Mouse (Mus musculus): Measurements from ENCODE around the gene Wbp11. TPM values are rescaled to one million over a fixed set of nuclear protein-coding genes. Genes with fewer than 3 reads are reported as not detected.
A peak's percentile ranks its signal among the peaks of the same experiment; 100 is the strongest.

Wbp11 gene
- 10 to 100 TPM; 89.9 to 90.8 TPM for total RNA-seq (2021)

DNA sequence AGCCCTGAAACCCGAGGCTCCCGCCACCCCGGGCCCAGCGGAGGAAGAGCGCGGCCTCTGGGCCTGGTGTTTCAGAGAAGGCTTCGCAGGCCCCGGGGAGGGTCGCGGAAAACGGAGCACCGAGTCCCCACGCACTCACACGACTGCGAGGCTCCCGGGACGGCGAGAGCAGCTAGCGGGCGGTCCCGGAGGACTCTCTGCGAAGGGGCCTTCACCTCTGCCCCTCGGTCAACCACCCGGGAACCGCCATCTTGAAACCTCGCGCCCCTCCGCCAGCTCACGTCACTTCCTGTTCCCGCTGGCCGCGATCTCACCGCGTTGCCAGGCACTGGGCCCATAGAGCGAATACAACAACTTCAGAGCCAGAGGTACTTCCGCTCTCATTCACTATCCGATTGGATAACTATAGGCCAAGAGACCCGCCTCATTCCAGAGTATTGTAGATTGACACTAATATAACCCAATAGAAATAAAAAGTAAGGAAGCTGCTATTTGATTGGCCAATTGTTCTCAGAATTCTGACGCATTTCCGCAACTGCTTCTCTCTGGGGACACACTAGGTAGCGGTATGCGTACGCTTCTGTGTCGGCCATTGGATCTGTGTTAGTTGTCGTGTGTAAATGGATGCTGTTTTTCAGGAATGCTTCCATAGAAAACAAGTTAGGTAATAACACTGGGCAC, at the start of gene Wbp11:
Gene Wbp11, minus strand, starts transcription at position 353 of the 681 bp plus-strand sequence.
- peak; percentile 96 for DNase-seq

- DNase-seq: peak; percentile 72
Measured at GRCm38 (mm10) chr6:136875670-136876069, 47.6 kb upstream of the Wbp11 start, which contains the start of gene Mgp. Gene Mgp, minus strand, starts transcription at chr6:136875823.

DNA sequence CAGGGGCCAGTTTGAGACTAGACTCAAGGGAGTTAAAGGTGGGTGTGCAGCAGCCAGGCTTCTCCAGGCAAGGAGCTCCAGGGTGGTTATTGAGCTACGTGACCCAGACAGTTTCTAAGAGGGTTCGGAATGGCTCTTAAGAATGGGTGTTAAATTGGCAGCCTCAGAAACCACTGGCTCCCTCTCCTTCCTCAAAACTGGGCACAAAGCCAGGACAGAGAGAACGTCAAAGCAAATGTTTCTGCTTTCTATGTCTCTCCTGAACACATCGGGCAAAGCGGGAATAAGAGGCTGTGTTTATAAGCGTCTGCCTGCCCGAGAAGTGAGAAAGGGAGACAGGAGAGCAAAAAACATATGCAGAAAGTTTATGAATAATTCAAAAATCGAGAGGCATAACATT, 46.6 kb upstream of the Wbp11 start:
- peak; percentile 55 for DNase-seq

GRCm38 (mm10) chr6:136868921-136869320, 40.9 kb upstream of the Wbp11 start:
- no peak for DNase-seq

DNA sequence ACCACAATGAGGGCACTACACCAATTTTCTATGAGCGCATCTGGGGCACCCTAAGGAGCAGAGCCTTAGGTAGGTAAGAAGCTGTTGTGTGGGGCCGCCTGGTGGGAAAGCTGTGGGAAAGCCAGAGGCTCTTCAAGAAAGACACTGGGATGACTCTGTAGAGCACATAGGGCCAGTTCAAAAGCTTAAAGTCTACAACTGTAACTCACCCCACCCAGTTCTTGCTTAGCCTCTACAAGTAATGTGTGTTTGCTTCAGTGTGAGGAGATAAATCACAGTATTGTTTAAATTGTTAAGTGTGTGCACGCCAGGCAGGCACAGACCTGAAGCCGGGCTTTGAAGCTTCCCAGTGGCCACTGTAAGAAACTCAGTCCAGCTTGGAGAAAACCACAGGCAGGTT, 38.1 kb upstream of the Wbp11 start:
- DNase-seq: no peak

DNA sequence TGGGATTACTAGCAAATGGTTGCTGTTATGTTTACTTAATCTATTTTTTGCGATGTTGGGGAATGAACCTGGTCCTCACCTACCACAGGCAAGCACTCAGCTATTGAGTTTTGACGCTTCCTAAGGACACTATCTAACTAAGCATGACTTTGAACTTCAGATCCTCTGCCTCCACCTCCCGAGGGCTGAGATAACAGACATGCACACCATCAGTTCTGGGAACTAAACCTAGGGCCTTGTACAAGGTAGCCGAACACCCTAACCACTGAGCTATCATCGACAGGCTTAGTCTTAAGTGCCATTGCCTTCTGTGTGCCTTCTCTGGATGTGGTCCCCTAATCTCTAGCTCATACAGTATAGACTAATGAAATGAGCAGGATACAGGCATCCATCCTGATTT, 37.3 kb upstream of the Wbp11 start:
- DNase-seq: no peak

GRCm38 (mm10) chr6:136861020-136861419, 33.0 kb upstream of the Wbp11 start:
- DNase-seq: peak; percentile 40

GRCm38 (mm10) chr6:136858420-136858819, 30.4 kb upstream of the Wbp11 start:
- DNase-seq: peak; percentile 16

DNA sequence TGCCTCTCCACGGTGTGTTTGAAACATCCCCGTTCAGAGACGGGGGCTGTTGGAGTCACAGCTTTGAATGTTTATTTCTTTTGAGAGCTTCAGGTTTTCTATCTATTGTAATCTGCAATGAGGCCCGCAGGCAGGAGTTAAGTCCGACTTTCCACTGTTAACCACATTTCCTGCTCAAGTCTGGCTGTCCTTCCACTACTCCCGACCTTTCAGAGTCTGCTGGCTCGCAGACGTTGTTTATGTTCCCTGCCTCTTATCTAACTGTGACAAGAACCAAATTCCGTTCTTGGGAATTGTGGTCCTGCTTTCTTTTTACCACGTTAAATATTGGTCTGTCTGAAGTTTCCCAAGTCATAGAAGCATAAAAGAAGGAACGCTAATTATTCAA, 29.8 kb upstream of the Wbp11 start:
- peak; percentile 37 for DNase-seq

DNA sequence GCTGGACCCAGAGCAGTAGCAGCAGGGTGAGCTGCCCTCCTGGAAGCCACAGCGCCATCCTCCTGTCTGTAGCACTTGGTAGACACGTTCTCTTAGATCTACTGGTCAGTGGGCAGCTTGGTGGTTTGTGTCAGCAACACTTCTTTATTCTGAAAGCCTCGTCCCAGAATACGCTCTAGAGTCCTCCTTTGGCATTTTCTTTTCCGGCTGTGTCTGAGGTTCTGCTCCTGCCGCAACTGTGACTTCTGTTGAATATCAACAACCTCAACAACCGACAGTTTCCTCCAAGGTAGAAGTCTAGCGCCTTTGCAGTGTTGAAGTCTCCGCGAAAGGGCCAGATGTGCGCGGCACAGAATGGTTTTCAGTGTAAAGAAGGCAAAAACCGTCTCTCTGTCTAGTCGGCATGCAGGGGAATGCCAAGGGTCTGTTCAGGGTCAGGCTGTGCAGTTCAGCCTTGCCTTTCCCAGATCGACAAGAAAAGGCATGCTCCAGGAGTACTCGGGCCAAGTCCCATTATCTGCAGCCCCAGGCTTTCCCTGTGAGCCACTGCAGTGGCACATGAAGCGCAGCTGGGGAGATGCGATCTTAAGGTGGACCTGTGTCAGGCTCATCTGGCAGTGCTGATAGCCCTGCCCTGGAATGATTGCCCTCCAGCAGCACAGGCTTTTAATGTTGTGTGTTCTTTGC, 29.3 kb upstream of the Wbp11 start, which contains the start of gene Art4:
Gene Art4, minus strand, starts transcription at position 548 of the 687 bp plus-strand sequence.
- DNase-seq: peak; percentile 38

DNA sequence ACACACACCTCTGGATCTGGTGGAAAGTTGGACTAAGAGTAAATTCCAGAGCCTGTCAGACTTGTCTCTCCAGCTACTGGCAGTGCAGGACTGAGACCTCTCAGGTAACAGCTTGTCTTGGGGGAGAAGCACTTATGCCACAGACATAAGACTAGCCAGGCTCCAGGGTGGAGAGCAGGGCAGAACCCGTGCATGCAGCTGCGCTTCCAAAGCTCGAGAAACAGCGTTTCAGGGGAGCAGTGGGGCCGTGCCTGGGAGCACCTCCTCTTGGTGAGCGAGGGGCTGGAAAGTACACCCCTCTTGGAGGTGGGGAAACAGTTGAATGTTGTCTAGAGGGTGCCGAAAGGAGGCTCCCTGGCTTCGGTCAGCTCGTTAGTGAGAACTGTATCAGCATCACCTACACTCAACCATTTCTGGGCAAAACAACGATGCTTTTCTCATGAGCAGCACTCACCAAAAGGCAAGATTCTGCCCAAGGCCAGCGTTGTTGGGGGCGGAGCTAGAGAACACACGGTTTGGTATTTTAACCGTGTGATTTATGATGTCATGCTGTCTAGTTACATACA, 28.1 kb upstream of the Wbp11 start:
- peak; percentile 27 for DNase-seq

DNA sequence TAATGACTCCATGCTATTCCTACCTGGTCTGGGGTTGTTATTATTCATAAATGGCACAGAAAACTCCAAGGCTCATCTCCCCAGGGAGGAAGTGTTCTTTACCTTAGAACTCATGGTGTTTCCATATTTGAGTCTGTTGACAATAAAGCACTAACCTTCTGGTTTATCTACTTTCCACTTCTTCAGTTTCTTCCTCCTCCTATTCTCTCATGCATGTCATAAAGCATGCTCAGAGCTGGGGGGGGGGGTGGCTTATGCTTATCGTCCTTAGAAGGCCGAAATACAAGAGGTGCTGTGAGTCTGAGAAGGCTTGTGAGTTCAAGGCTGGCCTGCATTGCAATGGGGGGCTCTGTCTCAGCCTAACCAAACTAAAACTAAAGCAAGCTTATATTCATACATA, 27.1 kb upstream of the Wbp11 start:
- DNase-seq: no peak

- no peak for DNase-seq
Measured at GRCm38 (mm10) chr6:136854361-136854781, 26.3 kb upstream of the Wbp11 start.

DNA sequence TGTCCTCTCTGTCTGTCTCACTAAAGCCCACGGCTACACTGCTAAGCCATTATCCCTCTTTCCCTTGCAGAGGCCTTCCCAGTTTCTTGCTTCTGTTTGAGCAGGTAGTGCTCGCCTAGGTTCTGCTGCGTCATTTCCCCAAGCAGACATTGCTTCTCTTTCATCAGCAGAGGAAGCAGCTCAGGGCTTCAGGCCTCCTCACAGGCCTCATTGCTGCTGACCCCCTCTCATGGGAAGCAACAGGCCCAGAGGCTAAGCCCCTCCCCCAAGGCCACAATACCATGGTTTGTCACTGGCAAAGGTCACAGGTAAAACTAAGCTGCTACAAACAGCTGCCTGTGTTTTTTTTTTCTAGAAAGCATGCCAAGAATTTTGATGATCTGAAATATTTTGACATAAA, 24.7 kb upstream of the Wbp11 start:
- DNase-seq: no peak

- no peak for DNase-seq
Measured at GRCm38 (mm10) chr6:136852348-136852747, 24.3 kb upstream of the Wbp11 start.

DNA sequence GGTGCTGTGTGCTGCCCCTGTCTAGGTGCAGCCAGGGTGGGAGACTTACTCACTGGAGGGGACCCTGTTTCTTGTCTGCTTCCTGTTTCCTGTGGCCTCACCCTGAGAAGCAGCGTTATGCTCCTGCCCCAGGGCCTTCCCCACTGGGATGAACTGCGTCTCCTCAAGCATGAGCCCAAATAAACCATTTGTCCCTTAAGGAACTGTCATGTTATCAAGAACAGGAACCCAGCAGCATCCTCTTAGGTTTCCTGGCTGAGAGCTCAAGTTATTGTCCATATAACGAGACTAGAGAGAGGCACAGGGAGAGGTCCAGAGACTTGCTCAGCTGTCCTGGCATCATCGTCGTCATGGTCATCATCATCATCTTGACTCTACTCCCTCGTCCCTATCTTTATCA, 22.2 kb upstream of the Wbp11 start:
- DNase-seq: no peak

DNA sequence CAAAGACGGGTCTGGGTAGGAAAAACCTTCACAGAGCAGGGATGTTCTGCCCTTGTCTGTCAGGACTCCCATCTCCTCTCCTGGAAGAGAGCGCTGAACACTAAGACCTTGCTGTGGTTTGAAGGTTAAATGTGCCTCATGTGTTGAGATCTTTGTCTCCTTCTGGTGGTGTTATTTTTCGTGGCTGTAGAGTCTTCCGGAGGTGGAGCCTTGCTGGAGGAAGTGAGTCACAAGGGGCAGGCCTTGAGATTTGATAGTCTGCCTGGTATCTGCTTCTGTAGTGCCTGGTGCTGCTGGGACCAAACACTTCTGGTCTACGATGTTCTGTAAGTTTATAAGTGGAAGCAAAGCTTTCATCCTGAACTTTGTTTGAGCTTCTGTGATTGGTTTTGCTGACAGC, 20.9 kb upstream of the Wbp11 start:
- no peak for DNase-seq

- no peak for DNase-seq
Measured at GRCm38 (mm10) chr6:136848399-136848798, 20.4 kb upstream of the Wbp11 start.

DNA sequence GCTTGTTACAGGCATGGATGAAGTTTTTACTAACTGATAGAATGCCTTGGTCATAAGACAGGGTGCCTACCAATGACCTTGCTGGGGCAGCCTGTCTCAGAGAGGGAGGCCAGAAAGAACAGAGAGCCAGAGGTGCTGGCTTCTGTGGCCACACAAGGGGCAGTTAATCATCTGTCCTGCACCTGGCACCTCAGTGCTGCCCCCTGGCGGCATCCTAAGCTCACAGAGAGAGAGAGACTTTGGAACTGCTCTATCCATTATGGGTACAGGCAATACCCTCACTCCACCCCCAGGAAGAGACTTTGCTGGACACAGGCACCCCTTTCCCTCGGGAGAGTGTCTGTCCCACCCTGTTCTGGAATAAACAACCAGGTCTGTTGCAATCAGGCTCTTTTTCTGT, 19.8 kb upstream of the Wbp11 start:
- DNase-seq: peak; percentile 69

DNA sequence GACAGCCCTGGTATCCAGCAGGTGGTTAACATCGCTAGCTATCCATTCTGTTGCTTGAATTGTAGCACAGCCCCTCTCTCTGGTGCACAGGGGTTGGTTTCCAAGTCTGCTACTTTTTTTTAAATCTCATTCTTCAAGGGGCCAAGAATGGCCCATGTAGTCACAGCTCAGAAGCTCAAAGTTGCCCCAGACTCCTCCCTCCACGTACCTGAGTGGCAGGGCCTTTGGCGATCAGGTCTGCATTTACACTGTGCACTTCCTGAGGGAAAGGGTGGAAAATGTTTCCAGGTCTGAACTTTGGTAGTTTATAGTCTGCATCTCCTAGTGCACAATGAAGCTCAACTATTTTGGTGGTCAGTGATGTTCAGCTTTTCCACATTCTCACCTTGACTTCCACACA, 19.2 kb upstream of the Wbp11 start:
- no peak for DNase-seq

DNA sequence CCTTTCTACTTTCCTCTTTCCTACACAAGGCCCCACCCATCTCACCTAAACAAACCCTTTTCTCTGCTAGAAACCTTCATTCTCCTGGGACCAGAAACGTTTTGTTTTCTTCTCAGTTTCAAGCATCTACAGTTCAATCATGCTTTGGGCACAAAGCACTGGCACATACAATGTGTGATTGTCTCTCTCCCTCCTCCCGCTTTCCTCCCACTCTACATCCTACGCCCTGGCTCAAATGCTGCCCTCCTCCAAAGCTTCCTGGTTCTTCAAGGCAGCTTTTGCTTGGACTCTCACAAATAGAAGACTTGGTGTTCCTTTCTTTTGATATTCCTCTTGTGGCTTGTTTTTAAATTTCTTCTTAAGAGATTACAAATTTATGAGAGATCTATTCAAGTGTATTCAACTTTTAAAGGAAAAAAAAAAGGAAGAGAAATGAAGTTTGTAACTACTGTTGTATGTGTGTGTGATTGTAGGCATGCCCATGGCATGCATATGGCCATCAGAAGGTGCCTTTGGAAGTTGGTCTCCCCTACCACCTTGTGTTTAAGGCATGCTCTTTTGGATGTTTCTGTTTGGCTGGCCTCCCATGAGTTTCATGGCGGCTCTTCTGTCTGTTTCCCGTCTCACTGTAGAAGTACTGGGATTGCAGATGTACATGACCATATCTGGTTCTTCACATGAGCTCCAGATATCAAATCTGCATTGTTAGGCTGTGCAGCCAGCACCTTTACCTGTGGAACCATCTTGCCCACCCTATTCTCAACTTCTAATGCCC, 17.9 kb upstream of the Wbp11 start:
- no peak for DNase-seq

GRCm38 (mm10) chr6:136844903-136845302, 16.9 kb upstream of the Wbp11 start:
- no peak for DNase-seq

DNA sequence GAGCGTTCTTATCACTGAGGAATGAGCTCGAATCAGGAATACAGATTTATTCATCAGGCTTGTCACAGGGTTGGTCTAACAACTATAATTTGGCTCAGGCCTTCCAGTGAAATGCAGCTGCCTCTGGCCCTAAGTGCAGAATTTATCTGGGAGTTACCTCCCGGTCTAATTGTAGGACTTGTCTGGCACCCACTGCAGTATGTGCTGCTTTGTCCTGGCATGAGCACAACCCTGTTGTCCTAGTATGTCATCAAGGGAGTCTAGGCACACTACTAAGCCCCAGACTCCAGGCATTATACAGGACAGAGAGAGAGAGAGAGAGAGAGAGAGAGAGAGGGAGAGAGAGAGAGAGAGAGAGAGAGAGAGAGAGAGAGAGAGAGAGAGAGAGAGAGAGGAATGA, 9.3 kb upstream of the Wbp11 start:
- no peak for DNase-seq
